Mouse (Mus musculus): ENCODE data around the gene Atg4a.
A peak's percentile ranks its signal among the peaks of the same experiment; 100 is the strongest.

Gene Atg4a

GRCm38 (mm10) chrX:140956272-140956940 lies at the start of gene Atg4a, which contains the start of gene Psmd10:
TSS of gene Atg4a (plus strand) at chrX:140956907.
TSS of gene Psmd10 (minus strand) at chrX:140956728.
- peak; percentile 62 to 85 for DNase-seq (ENCODE audit: low spot score in 2 of 2)

DNA sequence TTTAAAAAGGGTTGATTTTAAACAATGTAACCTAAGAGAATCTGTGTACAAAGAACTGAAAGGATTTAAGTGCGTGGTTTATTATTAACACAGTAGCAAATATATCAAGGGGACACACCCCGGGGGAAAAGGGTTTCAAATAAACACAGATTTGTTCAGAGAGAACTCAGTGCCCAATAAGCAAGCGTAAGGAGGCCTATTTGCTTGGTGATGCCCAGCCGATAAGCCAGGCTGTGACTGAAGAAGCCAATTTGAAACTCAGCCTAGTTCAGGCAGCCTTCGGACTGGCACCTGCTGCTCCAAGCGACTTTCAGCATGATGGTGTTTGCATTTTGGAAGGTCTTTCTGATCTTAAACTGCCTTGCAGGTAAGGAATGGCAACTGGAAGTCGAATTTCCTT lies 49.3 kb upstream of the Atg4a start, which contains the start of gene Vsig1:
TSS of gene Vsig1 (plus strand) at position 249 of the 400 bp plus-strand sequence.
- DNase-seq (ENCODE audit: low spot score in 2 of 2) = no peak

DNA sequence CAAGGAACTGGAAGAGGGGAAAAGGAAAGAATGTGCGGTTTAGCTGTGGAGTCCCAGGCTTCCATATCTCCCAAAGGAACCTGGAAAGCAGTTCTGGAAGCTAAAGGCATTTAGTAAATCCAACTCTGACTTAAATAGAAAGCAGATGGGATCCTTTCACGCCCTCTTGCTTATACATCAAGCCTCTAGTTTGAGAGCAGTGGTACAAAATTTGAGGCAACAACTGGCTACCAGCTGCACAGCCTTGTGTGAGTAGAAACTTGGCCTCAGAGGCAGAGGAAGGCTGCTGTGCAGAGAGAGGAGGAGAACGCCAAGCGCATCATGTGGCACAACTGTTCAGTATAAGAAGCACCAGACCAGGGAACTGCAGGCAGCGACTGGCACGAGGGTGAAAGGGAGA lies 35.4 kb upstream of the Atg4a start:
- no peak for DNase-seq (ENCODE audit: low spot score in 2 of 2)

DNA sequence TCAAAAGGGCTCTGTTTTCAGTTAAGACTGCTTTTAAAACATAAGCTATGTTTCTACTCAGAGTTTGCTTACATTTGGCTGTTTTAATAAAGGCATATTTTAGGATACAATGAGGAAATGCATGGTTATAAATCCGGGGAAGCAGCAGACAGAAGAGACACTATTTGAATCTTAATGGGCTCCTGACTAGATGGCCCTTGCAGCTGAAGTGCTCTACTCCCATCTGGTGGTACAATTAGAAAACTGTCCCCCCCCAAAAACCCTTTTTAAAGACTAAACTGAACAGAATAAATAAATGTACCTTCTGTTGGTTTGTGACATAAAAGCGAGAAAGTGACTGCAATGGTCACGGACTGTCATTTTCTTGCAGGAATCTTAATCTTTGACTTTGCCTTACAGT lies 24.6 kb upstream of the Atg4a start:
- no peak for DNase-seq (ENCODE audit: low spot score in 2 of 2)

DNA sequence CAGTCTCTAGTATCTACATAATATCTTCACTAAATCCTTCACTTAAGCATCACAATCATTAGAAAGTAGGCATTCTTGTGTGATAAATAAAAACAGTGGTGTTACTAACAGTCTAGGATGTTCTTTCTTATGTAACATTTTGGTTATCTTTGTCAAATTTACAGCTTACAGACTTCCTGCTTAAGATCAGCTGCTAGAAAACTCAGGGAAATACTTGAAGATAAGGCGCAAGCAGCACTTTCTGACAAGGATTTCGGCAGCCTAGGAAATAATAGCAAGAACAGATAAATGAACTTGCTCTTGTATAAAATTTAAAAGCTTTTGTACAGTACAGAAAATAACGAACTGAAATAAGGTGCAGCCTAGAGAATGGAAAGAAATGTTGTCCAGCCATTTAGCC lies 23.4 kb upstream of the Atg4a start:
- no peak for DNase-seq (ENCODE audit: low spot score in 2 of 2)

- DNase-seq (ENCODE audit: low spot score in 2 of 2) = no peak
Measured at GRCm38 (mm10) chrX:140936271-140936670, 20.4 kb upstream of the Atg4a start.

DNA sequence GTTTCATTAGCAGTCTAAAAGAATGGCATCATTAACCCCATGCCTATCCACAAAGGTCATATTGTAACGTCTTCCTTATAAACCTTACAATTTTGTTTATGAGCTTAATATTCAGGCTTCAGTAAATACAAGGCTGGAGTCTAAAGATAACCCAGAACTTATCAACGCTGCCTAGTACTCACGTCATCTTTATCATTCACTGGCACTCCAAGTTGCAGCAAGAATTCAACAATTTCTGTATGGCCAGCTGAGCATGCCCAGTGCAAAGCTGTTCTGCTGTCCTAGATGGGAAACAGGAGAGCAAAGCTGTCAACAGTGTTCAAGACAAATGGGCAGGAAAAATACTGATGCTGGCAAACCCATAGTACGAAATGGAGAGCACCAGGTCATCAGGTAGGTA lies 3.1 kb upstream of the Atg4a start:
- DNase-seq (ENCODE audit: low spot score in 2 of 2) = no peak

GRCm38 (mm10) chrX:140956959-140957358 lies 252 bp downstream of the Atg4a start:
- peak in 1 of 2 experiments; percentile 23 for DNase-seq (ENCODE audit: low spot score in 2 of 2)

GRCm38 (mm10) chrX:140978943-140979342 lies 22.2 kb downstream of the Atg4a start:
- DNase-seq (ENCODE audit: low spot score in 2 of 2) = no peak

GRCm38 (mm10) chrX:140979546-140979945 lies 22.8 kb downstream of the Atg4a start:
- DNase-seq (ENCODE audit: low spot score in 2 of 2) = no peak

GRCm38 (mm10) chrX:140980163-140980562 lies 23.5 kb downstream of the Atg4a start:
- DNase-seq (ENCODE audit: low spot score in 2 of 2) = no peak

DNA sequence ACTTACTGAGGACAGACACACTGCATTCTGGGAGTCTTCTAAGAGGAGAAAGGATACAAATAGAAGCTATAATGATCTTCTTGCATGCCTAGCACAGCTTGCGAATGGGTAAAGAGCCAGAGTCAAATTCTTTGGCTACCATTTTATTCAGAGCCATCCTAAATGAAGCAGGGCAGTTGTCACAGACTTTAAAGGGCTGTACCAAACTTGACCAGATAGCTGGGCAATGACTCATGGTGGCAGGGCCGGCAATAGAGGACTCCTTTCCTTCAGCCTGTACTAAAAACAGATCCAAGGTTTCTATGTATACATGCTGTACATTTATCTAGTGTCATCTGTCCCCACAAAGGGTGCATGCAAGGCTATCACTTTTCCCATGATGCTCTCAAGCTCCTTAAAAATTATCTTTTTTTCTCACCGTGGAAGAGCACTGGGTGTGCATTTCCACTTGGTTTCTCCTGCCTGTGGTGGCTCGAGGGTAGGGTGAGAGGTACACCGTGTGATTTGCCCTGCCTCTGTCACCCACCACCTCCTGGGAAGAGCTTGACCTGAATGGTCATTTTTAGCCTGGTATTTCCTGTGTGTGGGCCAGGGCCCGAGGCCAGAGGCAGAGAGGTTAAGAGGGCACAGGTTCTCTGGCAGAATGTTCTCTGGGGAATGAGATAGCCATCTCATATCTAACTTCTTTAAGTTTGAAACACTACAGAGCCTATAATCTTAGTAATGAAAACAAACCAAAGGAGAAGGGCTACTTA lies 26.7 kb downstream of the Atg4a start:
- DNase-seq (ENCODE audit: low spot score in 2 of 2) = no peak

DNA sequence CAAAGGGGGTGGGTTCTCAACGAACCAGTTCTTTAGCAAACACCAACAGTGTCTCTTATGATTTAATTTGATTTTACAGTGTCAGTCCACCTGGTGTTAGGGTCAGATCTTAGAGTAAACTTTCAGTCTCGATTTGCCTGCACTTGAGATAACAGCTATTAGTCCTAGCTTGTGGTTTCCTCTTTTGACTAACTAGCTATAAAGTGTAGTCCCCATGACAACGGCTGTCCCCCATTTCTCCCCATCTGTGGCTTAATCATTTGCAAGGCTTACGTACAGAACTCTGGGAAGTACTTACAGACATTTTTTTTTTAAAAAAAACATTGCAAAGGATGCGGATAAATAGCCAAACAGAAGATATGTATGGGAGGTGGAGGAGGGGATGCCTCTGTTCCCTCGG lies 28.1 kb downstream of the Atg4a start:
- no peak for DNase-seq (ENCODE audit: low spot score in 2 of 2)

DNA sequence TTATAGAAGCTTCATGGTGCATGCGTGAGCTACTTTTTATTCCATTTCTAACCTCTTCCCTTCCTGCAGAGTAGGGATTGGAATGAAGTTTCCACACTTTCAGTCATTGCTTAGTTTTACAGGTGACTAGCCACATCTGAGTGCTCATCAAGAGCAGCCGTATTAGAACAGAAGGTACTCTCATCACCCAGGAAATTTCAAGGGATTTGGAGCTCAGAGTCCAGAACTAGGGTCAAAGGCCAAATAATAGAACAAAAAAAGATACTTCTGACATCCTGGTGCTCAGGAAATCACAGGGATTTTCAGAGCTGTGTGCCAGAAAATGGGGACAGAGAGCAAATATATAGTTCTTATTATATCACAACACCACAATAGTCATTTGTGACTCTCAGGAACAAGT lies 28.5 kb downstream of the Atg4a start:
- DNase-seq (ENCODE audit: low spot score in 2 of 2) = no peak

DNA sequence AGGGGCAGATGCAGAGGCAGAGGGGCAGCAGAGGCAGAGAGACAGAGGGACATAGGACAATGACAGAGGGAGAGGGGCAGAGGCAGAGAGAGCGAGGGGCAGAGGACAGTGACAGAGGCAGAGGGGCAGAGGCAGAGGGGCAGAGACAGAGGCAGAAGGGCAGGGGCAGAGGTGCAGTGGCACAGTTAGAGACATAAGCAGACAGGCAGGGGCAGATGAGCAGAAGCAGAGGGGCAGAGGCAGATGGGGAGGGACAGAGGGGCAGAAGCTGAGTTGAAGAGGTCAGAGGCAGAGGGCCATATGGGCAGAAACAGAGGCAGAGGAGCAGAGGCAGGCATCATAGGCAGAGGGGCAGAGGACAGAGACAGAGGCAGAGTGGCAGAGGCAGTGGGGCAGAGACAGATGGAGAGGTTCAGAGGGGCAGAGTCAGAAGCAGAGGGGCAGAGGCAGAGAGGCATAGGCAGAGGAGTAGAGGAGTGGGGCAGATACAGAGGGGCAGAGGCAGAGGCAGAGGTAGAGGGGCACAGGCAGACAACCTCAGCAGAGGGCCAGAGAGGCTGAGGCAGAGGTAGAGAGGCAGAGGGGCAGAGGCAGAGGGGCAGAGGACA lies 40.3 kb downstream of the Atg4a start:
- DNase-seq (ENCODE audit: low spot score in 2 of 2) = no peak

DNA sequence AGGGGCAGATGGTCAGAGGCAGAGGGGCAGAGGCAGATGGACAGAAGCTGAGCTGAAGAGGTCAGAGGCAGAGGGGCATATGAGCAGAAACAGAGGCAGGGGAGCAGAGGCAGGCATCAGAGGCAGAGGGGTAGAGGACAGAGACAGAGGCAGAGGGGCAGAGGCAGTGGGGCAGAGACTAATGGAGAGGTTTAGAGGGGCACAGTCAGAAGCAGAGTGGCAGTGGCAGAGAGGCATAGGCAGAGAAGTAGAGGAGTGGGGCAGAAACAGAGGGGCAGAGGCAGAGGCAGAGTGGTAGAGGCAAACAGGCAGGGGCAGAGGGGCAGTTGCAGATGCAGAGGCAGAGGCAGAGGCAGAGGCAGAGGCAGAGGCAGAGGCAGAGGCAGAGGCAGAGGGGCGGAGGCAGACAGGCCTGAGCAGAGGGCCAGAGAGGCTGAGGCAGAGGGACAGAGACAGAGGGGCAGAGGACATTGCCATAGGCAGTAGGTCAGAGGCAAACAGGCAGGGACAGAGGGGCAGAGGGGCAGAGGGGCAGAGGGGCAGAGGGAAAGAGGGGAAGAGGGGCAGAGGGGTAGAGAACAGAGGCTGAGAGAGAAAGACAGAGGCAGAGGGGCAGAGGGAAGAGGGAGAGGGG lies 41.3 kb downstream of the Atg4a start:
- DNase-seq (ENCODE audit: low spot score in 2 of 2) = no peak

GRCm38 (mm10) chrX:140998885-140999284 lies 42.2 kb downstream of the Atg4a start:
- DNase-seq (ENCODE audit: low spot score in 2 of 2) = no peak

DNA sequence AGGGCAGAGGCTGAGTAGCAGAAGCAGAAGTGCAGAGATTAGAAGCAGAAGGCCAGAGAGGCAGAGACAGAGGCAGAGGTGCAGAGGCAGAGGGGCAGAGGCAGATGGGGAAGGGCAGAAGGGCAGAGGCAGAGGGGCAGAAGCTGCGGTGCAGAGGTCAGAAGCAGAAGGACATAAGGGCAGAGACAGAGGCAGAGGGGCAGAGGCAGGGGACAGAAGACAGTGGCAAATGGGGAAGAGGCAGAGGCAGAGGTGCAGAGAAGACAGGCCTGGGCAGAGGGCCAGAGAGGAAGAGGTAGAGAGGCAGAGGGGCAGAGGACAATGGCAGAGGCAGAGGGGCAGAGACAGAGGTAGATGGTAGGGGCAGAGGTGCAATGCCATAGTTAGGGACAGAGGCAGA lies 193.0 kb downstream of the Atg4a start:
- DNase-seq (ENCODE audit: low spot score in 2 of 2) = no peak

GRCm38 (mm10) chrX:141150290-141150689 lies 193.6 kb downstream of the Atg4a start:
- no peak for DNase-seq (ENCODE audit: low spot score in 2 of 2)

DNA sequence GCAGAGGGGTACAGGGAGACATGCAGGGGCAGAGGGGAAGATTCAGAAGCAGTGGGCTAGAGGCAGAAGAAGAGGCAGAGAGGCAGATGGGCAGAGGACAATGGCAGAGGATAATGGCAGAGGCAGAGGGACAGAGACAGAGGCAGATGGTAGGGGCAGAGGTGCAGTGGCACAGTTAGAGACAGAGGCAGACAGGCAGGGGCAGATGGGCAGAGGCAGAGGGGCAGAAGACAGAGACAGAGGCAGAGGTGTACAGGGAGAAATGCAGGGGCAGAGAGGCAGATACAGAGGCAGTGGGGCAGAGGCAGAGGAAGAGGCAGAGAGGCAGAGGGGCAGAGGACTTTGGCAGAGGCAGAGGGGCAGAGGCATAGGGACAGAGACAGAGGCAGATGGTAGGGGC lies 194.5 kb downstream of the Atg4a start:
- DNase-seq (ENCODE audit: low spot score in 2 of 2) = no peak

DNA sequence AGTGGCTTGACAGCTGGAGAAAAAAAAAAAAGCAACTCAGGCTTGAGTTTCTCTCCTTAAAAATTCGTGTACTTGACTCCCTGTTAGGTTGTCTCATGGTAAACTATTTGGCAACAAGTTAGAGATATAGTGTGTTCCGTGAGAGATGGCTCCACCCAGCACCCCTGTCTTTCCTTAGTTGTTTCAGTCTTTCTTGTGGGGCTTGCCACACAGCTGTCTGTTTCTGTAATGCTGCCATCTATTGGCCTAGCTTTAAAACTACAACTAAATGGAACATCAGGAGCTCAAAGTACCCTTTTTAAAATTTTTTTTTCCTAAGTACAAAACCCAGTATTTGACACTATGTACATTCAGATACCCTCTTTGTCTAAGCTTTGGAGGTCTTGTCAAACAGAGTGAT lies 200.0 kb downstream of the Atg4a start:
- no peak for DNase-seq (ENCODE audit: low spot score in 2 of 2)

DNA sequence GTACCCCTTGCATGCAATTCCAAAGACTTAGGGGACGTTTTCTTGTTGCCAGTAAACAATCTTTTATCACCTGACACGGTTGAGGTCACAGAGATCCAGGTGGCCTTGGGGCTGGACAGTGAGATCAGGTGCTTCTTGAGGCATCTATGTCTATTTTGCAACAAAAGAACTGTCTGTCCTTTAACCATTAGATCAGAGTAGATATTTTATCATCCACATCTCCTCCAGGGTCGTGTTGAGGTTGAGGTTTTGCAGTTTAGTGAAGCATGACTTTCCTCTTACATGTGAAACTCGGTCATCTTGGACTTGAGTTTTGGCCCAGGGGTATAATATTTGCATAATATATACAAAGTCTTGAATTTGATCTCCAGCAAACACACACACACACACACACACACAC lies 200.9 kb downstream of the Atg4a start:
- DNase-seq (ENCODE audit: low spot score in 2 of 2) = no peak
